Mouse (Mus musculus) left cerebral cortex, adult 8-10 months (tissue): ENCODE measurements around the gene Kalrn. TPM values are rescaled to one million over a fixed set of nuclear protein-coding genes. Genes with fewer than 3 reads are reported as not detected.
"Not testable (repeated sequence)": the region's sequence is repeated elsewhere in the genome, so short reads cannot be mapped to it uniquely, and the experiment has no call there.

ENCODE experiments used
- DNase-seq, 2 experiments: peaks; one replicate each; pipeline ENCODE4 v3.0.0; 2022; ENCODE audit warnings: low spot score in 2 of 2
- total RNA-seq, 4 experiments: library from RNA; stranded (reverse); gene quantifications; 2 replicates each; pipeline ENCODE4 v1.2.4; 2022

Kalrn gene
- total RNA-seq, 4 experiments from 2014 or later = 485 to 551 (median 491) TPM

DNA sequence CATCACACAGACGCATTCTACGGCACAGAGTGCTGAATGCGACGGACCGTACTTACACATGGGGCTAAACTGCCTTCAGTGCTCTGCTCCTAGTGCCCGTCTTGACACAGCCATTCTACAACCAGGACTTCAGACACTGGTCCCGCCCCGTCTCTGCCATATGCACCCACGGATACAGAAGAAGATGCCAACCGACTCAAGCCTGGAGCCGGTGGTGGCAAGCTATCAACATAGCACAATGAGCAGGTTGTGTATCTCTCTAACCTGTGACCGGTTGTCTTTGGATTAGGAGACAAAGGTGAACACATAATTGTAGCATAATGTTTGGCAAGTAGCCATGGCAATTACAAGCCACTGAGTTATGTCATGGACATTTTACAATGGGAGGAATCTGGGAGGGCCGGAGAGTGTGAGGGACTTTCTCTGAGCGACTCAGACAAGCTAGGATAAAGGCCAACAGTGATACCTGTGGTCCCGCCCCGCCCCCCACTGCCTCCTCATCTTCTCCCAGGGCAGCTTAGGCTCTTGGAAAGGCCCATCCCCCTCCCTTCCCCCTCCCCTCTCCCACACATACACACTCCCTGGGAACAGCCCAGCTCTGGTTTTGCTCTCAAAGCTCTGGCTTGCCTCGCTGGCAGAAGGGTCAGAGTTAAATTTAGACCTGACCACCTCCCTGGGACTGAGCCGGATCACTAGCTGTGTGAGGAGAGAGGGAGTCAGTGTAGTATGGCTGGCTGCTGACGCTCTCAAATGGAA is 491.5 kb downstream of the Kalrn start:
- DNase-seq = no peak

DNA sequence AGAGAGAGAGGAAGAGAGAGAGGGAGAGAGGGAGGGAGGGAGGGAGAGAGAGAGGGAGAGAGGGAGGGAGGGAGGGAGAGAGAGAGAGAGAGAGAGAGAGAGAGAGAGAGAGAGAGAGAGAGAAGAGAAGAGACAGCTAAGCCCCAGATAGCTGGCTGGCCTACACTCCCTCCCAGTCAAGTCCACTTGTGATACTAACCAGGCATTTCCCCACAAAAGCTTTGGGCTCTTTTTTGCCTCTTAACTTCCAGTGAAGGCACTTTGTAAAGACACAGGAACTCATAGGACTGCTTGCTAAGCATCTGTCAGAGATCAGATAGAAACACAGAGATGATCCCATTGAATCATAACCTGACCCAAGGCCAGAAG is 492.0 kb downstream of the Kalrn start:
- DNase-seq = not testable (repeated sequence)

DNA sequence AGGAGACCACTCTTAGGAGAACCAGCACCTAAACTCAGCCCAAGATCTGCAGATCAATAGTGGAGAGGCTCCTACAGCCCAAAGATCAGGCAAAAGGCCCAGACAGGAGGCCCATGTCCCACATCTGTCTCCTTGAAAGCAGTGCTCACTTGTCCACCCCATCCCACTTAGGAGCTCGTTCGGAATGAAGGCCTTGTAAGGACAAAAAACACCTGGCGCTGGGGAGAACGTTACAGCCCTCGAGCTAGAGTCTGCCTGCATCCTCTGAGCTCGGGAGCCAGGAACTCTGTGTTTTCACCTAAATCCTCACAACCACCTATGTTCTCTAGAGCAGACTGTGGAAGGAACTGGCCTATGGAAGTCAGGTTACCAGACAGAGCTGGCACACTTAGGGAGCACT is 492.5 kb downstream of the Kalrn start:
- no peak for DNase-seq

DNA sequence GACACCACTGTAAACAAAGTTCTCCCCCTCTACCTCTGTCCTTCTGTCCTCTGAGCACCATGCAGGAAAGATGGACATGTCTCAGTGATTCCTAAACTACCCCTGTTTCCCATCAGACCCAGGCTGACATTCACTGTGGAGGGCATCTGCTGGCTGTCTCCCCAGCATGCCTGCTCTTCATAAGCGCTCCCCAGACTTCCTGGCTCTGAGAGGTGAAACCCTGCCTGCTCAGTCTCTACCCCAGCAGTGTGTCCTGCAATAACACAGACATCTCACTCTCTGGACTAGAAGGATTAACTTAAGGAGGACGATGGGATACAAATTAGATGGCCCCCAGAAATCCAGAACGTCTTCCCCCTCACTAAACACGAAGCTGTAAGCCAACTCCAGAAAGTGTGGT is 493.8 kb downstream of the Kalrn start:
- DNase-seq = no peak

DNA sequence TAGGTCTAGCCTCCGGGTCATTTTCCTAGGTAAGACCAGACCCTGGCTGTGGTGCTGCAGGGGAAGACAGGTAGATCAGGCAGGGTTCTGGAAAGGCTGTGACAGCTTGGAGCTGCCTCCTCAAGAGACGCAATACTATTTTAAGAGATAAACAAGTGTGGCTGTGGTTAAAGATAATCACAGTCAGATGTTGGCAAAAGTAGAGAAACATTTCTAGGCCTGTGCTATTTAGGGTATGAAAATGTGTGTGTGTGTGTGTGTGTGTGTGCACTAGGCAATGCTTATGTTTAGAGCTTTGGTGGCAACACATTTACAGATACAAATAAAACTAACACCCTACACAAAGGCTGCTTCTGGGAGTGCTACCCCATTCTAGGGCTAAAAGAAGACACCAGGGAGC is 494.6 kb downstream of the Kalrn start:
- DNase-seq = peak in 1 of 2 experiments; percentile 76

DNA sequence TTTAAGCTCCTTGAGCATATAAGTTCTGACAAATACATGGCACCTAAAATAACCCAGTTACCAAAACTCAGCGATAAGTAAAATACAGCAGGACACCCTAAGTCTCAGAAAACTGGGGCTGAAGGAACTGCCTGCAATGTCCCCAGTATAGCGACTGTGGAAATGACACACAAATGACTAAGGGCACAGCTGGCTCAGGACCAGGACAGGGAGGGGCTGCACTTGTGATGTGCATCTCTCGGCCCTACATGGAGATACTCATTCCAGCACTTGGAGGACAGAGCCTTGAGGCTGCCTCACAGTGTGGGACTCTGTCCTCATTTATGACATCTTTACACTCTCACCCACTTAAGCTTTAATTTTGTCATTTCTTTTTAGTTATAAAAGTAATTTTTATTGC is 497.2 kb downstream of the Kalrn start:
- no peak for DNase-seq

DNA sequence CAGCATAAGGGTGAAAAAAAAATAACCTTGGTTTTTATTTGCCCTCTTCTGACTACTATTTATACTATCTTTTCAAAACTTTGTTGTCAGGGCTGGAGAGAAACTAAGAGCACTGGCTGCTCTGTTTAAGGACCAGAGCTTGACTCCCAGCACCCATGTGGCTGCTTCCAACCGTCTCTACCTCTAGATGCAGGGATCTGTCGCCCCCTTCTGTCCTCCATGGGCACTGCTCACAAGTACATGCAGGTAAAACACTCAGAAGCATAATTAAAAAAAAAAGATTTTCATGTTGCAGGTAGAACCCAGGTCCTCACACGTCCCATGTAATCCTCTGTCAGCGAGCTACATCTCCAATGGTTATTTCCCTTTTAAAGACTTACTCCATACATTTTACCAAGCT is 499.4 kb downstream of the Kalrn start:
- no peak for DNase-seq

DNA sequence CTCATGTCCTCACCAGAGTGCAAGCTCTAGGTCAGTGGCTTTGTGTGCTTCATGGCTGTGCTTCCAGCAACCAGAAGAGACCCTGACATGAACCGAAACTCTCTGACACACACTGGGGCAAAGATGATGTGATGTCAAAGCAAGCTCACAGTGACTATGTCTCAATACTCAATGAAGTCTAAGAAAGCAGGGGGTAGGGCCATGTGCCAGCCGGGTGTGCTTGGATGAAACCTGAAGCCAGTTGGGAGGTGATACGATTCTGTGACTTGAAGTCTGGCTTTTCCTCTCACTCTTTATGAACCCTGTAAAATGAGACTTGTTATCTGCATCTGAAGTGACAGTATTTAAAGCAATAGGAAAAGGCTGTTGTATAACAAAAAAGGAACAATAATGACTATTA is 501.2 kb downstream of the Kalrn start:
- DNase-seq = no peak

DNA sequence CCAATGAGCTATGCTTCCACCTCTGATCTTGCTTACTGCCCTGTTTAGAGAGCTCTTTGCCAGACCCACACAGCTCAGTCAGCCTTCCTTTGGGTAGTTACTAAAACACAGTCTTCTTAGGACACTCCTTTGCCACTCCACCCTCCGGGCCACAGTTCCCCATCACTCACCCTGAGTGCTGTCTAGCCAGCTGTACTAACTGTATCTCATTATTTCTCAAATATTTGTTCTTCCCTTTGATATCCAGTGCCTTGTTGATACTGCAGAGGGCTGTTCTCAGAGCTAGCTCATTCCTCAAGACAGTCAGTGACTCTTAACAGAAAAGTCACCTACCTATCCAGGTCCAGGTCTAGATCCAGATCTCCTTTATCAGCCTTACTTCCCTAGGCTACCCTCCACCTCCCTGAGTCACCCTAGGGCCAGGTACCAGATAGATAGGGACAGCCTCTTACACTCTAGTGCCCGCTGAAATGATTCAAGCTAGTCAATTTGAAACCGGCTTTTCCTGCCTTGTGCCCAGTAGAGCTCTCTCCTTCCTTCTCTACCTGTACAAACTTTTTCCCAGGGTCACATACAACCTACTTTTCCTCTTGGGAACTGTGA is 502.0 kb downstream of the Kalrn start:
- no peak for DNase-seq

DNA sequence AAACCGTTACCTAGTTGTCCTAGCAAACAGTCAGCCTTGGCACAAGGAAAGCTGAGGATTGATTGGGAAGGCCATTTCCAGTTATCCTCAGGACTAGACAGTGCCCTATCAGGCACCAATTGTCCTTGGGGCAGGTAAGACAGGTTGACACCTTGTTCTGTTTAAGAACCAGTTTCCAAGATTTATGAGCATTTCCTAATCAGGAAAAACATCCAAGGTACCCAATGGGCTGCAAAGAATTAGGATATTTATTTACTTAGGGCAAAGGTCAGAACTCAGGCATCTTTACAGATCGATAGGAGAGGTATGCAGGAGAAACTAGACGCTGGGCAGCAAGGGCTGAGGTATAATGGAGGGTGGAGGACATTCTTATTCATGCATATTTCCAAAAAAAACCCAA is 503.9 kb downstream of the Kalrn start:
- no peak for DNase-seq

DNA sequence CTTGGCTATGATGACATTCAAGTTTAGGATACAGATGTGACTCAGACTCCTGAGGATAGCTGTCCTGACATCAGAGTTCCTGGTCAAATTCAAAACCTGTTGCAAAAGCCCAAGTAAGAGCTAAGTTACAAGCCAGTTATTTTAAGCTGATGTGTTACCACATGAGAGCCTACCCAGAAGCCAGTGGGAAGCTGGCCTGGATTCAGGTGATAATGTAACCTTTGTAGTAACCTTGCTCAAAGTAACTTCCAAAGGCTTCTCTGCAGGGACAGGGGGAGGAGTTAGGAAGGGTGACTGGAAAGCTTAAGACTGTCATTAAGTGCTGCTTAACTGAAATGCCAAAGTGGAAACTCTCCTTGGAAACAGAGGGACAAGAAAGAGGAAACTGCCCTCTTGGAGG is 506.4 kb downstream of the Kalrn start:
- no peak for DNase-seq

DNA sequence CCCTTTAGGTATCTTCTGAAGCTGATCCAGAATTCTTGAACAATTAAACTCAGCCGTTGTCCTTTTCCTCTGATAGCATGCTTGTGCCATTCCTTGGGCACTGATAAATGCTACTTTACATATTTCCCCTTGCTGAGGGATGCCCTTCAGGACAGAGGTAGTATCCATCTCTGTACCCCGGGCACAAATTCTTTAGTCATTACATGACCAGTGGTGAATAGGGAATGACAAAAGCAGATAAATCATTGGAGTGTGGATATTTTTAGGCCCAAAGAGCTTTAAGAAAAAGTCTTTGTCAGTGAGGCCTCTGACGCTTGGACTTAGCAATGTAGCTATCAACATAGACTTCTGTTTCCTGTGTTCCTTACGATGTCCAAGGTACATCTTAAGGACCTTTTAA is 507.0 kb downstream of the Kalrn start:
- no peak for DNase-seq

DNA sequence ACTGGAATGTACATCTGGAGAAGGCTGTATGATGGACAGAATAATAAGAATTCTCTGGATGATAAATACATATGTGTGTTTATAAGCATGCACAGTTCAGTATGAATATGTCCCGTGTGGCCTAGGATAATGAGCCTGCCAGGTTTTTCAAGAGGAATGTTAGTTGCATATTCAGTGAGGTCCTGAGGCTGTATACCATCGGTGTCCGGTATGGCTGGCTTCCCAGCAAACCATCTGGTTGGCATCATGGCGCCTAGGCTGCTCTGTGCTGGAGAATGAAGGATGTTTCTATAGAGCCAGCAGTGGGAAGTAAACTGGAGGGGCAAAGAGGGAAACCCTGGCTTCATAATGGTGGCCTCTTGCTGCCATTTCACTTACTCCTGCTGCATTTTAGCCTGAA is 510.0 kb downstream of the Kalrn start:
- DNase-seq = no peak

DNA sequence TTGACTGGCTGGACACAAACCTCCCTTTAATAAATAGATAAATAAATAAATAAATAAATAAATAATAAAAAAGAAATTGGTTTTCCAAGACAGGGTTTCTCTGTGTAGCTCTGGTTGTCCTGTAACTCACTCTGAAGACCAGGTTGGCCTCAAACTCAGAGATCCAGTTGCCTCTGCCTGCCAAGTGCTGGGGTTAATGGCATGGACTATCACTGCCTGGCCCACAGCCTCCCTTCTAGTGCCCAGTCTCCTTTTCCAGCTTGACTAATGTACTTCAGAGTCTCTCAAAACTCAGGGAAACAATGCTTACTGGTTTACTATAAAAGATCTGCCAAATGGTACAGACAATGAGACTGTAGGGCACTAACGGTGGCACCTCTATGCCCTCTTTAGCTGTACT is 511.7 kb downstream of the Kalrn start:
- no peak for DNase-seq

DNA sequence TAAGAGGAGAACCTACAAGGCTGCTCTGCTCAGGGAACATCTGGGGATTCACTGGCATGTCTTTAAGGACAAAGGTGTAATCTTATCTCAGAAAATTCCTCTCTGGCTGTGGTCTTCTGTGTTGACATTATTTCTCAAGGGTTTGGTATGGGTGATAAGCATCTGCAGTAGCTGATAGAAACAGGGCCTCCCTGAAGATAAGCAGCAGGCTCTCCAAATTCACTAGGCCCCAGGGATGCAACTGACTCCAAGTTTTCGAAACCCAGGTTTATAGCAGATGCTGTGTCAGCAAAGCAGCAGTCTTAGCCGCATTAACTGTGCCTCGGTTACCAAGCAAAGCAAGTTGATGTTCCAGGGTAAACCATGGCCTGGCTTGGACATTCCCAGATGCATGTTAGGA is 514.7 kb downstream of the Kalrn start:
- DNase-seq = no peak

DNA sequence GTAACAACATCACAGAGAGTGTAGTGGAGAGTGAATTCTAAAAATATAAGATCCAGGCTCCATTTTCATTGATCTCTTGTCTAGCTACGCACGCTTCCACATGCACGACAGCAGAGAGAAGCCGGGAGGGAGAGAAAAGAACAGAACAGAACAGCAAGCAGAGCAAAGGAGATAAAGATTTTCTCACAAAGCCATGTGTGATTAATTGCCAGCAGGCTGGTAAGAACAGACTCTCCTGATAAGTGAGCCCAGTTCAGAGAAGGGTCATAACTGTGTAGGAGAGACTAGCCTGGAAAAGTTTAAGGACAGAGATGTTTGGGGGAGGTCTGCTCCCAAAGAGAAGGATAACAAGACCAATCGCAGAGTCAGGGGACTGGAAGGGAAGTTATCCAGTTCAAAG is 515.9 kb downstream of the Kalrn start:
- no peak for DNase-seq

DNA sequence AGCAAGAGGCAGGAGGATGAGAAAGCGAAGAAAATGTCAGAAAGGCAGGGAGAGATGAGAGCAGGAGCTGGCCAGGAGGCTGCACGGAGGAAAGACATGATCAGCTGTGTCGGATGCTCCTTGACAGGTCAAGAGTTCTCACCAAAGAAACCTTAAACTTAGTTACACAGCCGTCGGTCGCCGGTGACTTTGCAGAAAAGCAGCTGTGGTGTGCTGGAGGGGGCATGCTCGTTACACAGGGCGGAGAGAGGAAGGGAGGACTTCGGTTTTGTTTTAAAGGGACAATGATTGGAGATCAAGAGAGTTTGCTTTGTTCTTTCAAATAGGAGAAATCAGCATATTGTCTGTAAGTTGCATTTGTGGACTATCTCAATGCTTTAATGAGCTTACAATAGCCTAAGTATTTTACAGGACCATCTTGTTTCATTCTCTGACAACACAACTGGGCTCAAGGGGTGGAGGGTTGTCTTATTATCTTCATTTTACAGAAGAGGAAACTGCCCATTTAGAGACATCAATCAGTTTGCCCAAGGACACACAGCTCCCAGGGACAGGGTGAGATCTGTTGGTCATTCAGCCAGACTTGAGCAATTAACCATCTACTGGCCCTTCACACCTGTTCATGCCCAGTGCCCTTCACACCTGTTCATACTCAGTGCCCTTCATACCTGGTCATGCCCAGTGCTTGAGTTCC is 516.8 kb downstream of the Kalrn start:
- no peak for DNase-seq

DNA sequence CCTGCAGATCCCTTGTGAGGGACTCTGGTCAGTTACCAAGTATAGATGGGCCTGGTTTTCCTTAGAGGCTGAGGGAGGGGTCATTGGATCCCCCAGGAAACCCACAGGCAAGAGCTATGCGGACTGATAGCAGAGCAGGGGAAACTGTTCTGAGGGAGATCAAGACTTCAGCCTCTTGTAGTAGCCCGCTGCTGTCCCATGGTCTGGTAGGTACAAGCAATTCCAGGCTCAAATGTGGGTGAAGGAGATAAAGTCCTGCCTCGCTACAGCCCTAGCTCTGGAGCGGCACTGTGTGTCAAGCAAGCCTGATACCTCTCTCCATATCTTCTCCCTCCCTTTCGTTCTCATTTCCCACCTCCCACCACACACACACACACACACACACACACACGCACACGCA is 523.2 kb downstream of the Kalrn start:
- no peak for DNase-seq

DNA sequence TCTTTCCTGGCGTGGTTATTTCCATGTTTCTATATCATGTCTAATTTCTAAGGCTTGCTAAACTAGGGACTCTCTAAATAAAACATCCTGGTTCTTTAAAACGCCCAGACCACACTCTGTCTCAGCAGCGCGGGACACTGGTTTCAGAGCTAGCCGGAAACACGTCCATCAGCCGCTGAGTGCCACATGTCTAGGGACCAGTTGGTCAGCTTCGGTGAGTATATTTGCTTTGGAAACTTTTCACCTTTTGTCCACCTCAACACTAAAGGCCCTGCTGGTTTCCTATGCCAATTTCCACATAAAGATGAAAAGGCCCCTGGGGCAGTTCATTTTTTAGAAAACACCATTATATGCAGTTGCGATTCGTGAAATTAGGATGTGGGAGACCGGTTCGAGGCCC is 524.0 kb downstream of the Kalrn start:
- no peak for DNase-seq

DNA sequence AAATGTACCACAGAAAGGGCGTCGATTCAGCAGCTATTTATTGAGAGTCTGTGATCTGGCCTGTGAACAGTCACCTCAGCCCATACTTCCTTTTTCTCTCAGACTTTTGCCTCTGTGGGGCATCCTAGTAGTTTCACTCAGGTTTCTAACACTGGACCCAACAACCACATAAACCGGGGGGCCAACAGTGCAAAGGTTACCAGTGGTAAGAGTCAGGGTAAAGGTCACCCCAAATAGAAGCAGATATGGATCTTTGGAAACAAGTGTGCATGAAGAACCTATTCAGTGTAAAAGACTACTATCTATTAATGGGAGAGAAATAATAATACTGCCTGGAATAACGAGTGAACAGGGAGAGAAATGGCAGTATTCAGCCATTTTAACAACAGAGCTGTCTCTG is 525.1 kb downstream of the Kalrn start:
- no peak for DNase-seq

DNA sequence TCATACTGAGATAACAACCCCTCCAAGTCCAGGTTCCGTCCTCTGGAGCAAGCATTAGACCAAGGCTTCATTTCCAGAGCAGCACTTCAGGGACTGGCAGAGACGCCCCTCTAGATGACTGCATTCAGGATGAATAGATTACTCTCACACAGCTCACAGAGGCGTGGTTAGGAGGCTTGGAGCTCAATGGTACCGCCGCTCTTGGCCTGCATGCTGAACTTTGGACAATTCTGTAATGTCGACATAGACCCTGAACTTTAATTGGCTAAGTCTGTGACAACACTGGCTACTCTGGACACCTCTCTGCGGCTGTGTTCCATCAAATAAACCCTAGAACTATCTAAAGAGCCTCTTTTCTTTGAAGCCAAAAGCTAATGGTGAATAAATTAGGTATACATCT is 525.8 kb downstream of the Kalrn start:
- DNase-seq = no peak

DNA sequence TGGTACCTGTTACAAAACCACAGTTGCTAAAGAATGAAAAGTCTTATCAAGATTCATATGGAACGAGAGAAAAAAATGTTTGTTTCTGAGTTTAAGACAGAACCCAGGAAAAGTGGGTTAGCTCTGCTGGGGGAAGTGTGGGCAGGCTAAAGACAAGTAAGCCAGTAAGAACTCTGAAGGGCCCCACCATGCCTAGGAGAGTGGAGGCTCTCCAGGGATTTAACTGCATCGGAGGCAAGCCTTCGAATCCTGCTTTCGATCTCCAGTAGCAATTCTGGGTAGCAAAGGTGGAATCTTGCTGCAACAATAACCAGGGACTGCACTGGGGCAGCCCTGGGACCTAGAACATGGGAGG is 526.3 kb downstream of the Kalrn start:
- DNase-seq = no peak
